Mouse (Mus musculus): ENCODE results near the gene Sept8. TPM values are rescaled to one million over a fixed set of nuclear protein-coding genes. Genes with fewer than 3 reads are reported as not detected.

The Sept8 gene
- polyA plus RNA-seq, 1 experiment: 52.2 TPM

- no peak for TF ChIP-seq CTCF (IDR thresholded peaks at IDR 0.05; ENCODE audit: control insufficient read depth, insufficient read depth, low read length)
- no peak for TF ChIP-seq POLR2A (IDR thresholded peaks at IDR 0.05; ENCODE audit: borderline replicate concordance, control insufficient read depth, low read depth, low read length)
- Histone ChIP-seq H3K4me1 (ENCODE audit: control insufficient read depth, insufficient read depth, low read length) (peaks cover 2% of the 10 kb centered on the region), H3K27ac (ENCODE audit: control insufficient read depth, insufficient read depth, low read depth, low read length, poor library complexity) (peak overlapping the region; percentile 87), H3K4me3 (replicated peaks; ENCODE audit: control insufficient read depth, low read depth, low read length) (peak overlapping the region; percentile 84)
- WGBS: 3% methylated on average over 62 of the region's 62 CpGs
Observed at GRCm38 (mm10) chr11:53479171-53479782, 39.8 kb upstream of the Sept8 start.

- Histone ChIP-seq H3K4me3 (replicated peaks; ENCODE audit: control insufficient read depth, low read depth, low read length) (peak within 1 kb of the TSS; percentile 84), H3K27ac (ENCODE audit: control insufficient read depth, insufficient read depth, low read depth, low read length, poor library complexity) (peak within 1 kb of the TSS; percentile 87), H3K4me1 (ENCODE audit: control insufficient read depth, insufficient read depth, low read length) (peaks cover 2% of the 10 kb centered on the region)
- 2% methylated on average over 40 of the region's 40 CpGs for WGBS
- no peak for TF ChIP-seq CTCF (IDR thresholded peaks at IDR 0.05; ENCODE audit: control insufficient read depth, insufficient read depth, low read length)
- TF ChIP-seq POLR2A (IDR thresholded peaks at IDR 0.05; ENCODE audit: borderline replicate concordance, control insufficient read depth, low read depth, low read length): peak; percentile 75
Observed at GRCm38 (mm10) chr11:53479783-53480301, 39.2 kb upstream of the Sept8 start, which contains the start of the genes Gm9945 and Sowaha. Gm9945 (plus strand) TSS chr11:53480166. Sowaha (minus strand) TSS chr11:53480274.

- peak overlapping the region; percentile 9 for H3K4me3 ChIP-seq (replicated peaks; ENCODE audit: control insufficient read depth, low read depth, low read length)
- H3K27ac ChIP-seq (ENCODE audit: control insufficient read depth, insufficient read depth, low read depth, low read length, poor library complexity): peak overlapping the region; percentile 92
- peaks cover 2% of the 10 kb centered on the region for H3K4me1 ChIP-seq (ENCODE audit: control insufficient read depth, insufficient read depth, low read length)
- 55% methylated on average over 4 of the region's 4 CpGs for WGBS
- TF ChIP-seq CTCF (IDR thresholded peaks at IDR 0.05; ENCODE audit: control insufficient read depth, insufficient read depth, low read length) (no peak), POLR2A (IDR thresholded peaks at IDR 0.05; ENCODE audit: borderline replicate concordance, control insufficient read depth, low read depth, low read length) (no peak)
Observed at GRCm38 (mm10) chr11:53481088-53481730, 37.8 kb upstream of the Sept8 start.

- peaks cover 2% of the 10 kb centered on the region for H3K4me1 ChIP-seq (ENCODE audit: control insufficient read depth, insufficient read depth, low read length)
- no peak overlapping the region for H3K4me3 ChIP-seq (replicated peaks; ENCODE audit: control insufficient read depth, low read depth, low read length)
Observed at GRCm38 (mm10) chr11:53483159-53483891, 35.7 kb upstream of the Sept8 start.

GRCm38 (mm10) chr11:53485719-53486118 is 33.3 kb upstream of the Sept8 start:
- 41% methylated on average over 3 of the region's 3 CpGs for WGBS
- no peak overlapping the region for H3K27ac ChIP-seq (ENCODE audit: control insufficient read depth, insufficient read depth, low read depth, low read length, poor library complexity)
- H3K4me3 ChIP-seq (replicated peaks; ENCODE audit: control insufficient read depth, low read depth, low read length): no peak overlapping the region
- no peak for TF ChIP-seq POLR2A (IDR thresholded peaks at IDR 0.05; ENCODE audit: borderline replicate concordance, control insufficient read depth, low read depth, low read length)
- TF ChIP-seq CTCF (IDR thresholded peaks at IDR 0.05; ENCODE audit: control insufficient read depth, insufficient read depth, low read length): peak; percentile 48; the same call in 1 of the 2 replicates
- no peaks in the 10 kb centered on the region; the same call in 1 of the 2 replicates for H3K4me1 ChIP-seq (ENCODE audit: control insufficient read depth, insufficient read depth, low read length)

More at GRCm38 (mm10) chr11:53483159-53483891, 35.7 kb upstream of the Sept8 start:
- WGBS: 60% methylated on average over 9 of the region's 9 CpGs
- TF ChIP-seq POLR2A (IDR thresholded peaks at IDR 0.05; ENCODE audit: borderline replicate concordance, control insufficient read depth, low read depth, low read length): no peak
- TF ChIP-seq CTCF (IDR thresholded peaks at IDR 0.05; ENCODE audit: control insufficient read depth, insufficient read depth, low read length): no peak
- peak overlapping the region; percentile 79 for H3K27ac ChIP-seq (ENCODE audit: control insufficient read depth, insufficient read depth, low read depth, low read length, poor library complexity)

- no peak overlapping the region for H3K27ac ChIP-seq (ENCODE audit: control insufficient read depth, insufficient read depth, low read depth, low read length, poor library complexity)
- no peak overlapping the region for H3K4me3 ChIP-seq (replicated peaks; ENCODE audit: control insufficient read depth, low read depth, low read length)
- TF ChIP-seq POLR2A (IDR thresholded peaks at IDR 0.05; ENCODE audit: borderline replicate concordance, control insufficient read depth, low read depth, low read length) (no peak), CTCF (IDR thresholded peaks at IDR 0.05; ENCODE audit: control insufficient read depth, insufficient read depth, low read length) (no peak)
- 89% methylated on average over 3 of the region's 3 CpGs for WGBS
- no peaks in the 10 kb centered on the region; the same call in 1 of the 2 replicates for H3K4me1 ChIP-seq (ENCODE audit: control insufficient read depth, insufficient read depth, low read length)
Observed at GRCm38 (mm10) chr11:53486351-53486750, 32.7 kb upstream of the Sept8 start.

GRCm38 (mm10) chr11:53486822-53487594 is 32.0 kb upstream of the Sept8 start:
- H3K4me1 ChIP-seq (ENCODE audit: control insufficient read depth, insufficient read depth, low read length): no peaks in the 10 kb centered on the region; the same call in 1 of the 2 replicates
- H3K4me3 ChIP-seq (replicated peaks; ENCODE audit: control insufficient read depth, low read depth, low read length): no peak overlapping the region
- H3K27ac ChIP-seq (ENCODE audit: control insufficient read depth, insufficient read depth, low read depth, low read length, poor library complexity): no peak overlapping the region
- TF ChIP-seq CTCF (IDR thresholded peaks at IDR 0.05; ENCODE audit: control insufficient read depth, insufficient read depth, low read length) (no peak), POLR2A (IDR thresholded peaks at IDR 0.05; ENCODE audit: borderline replicate concordance, control insufficient read depth, low read depth, low read length) (no peak)
- WGBS: 18% methylated on average over 27 of the region's 27 CpGs

All from bone marrow, adult 2 months (tissue).